In genomic region chr14:56886594-56887513, GRCm38 (mm10) we compare ENCODE assay signal across 8 mouse cellular contexts. TPM values are rescaled to one million over a fixed set of nuclear protein-coding genes. Genes with fewer than 3 reads are reported as not detected.
DNase-seq lines count a peak whose midpoint lies in the region; ATAC-seq and TF ChIP-seq lines count a peak whose summit lies in the region.
"Not testable (repeated sequence)": the region's sequence is repeated elsewhere in the genome, so short reads cannot be mapped to it uniquely, and the experiment has no call there.

TSS of gene Zmym2 (plus strand) at chr14:56886653.

- not testable (repeated sequence) for H3K9me3 ChIP-seq in E14TG2a.4 (ENCODE audit: low read length); forebrain, embryonic 12.5 days; heart, embryonic 16.5 days (replicated peaks; ENCODE audit: control insufficient read depth, low read length); liver, embryonic 15.5 days (replicated peaks); neural tube, embryonic 11.5 days (ENCODE audit: control insufficient read depth, low read length); stomach, embryonic 16.5 days (replicated peaks; ENCODE audit: control insufficient read depth, low read length)

- peak within 1 kb of the TSS; percentile 99 for H3K27ac ChIP-seq in forebrain, embryonic 12.5 days
- peak within 1 kb of the TSS; percentile 99 for H3K27ac ChIP-seq in heart, embryonic 16.5 days (ENCODE audit: low read length)
- peak within 1 kb of the TSS; percentile 93 for H3K27ac ChIP-seq in liver, embryonic 15.5 days (replicated peaks)
- H3K27ac ChIP-seq in neural tube, embryonic 11.5 days (ENCODE audit: low read depth, low read length) = peak within 1 kb of the TSS; percentile 94
- H3K27ac ChIP-seq in stomach, embryonic 16.5 days (ENCODE audit: low read length) = peak within 1 kb of the TSS; percentile 99

- H3K4me2 ChIP-seq in forebrain, embryonic 12.5 days = peak within 1 kb of the TSS; percentile 72
- peak within 1 kb of the TSS; percentile 81 for H3K4me2 ChIP-seq in heart, embryonic 16.5 days (ENCODE audit: low read depth, low read length)
- peak within 1 kb of the TSS; percentile 98 for H3K4me2 ChIP-seq in liver, embryonic 15.5 days
- peak within 1 kb of the TSS; percentile 73 for H3K4me2 ChIP-seq in neural tube, embryonic 11.5 days (ENCODE audit: low read depth)
- peak within 1 kb of the TSS; percentile 81 for H3K4me2 ChIP-seq in stomach, embryonic 16.5 days (ENCODE audit: low read depth, low read length)

- peak; percentile 49 for TF ChIP-seq CTCF in E14TG2a.4 (conservative IDR thresholded peaks at IDR 0.05; ENCODE audit: low read length)

- H3K36me3 ChIP-seq in E14TG2a.4 (ENCODE audit: insufficient read depth, low read length) = peaks cover 31% of the 10 kb centered on the region
- not testable (repeated sequence) for H3K36me3 ChIP-seq in forebrain, embryonic 12.5 days (replicated peaks); liver, embryonic 15.5 days (replicated peaks); neural tube, embryonic 11.5 days (ENCODE audit: control insufficient read depth, insufficient read depth, low read length); stomach, embryonic 16.5 days (ENCODE audit: control insufficient read depth, insufficient read depth, low read length)
- peaks cover 11% of the 10 kb centered on the region; the same call in 1 of the 2 replicates for H3K36me3 ChIP-seq in heart, embryonic 16.5 days (ENCODE audit: control insufficient read depth, insufficient read depth)

- peak; percentile 18; the same call in 1 of the 2 replicates for ATAC-seq in forebrain, embryonic 12.5 days (ENCODE audit: low FRiP score)
- ATAC-seq in heart, embryonic 16.5 days (replicated peaks; ENCODE audit: extremely low read depth, insufficient read depth, low FRiP score) = peak; percentile 73
- ATAC-seq in liver, embryonic 15.5 days (ENCODE audit: insufficient read depth) = peak; percentile 82
- ATAC-seq in neural tube, embryonic 11.5 days (ENCODE audit: insufficient read depth, low FRiP score, low TSS enrichment) = peak; percentile 20; the same call in 1 of the 2 replicates
- peak; percentile 6 for ATAC-seq in stomach, embryonic 16.5 days (ENCODE audit: insufficient read depth, low FRiP score)

- H3K9ac ChIP-seq in forebrain, embryonic 12.5 days = peak within 1 kb of the TSS; percentile 96
- H3K9ac ChIP-seq in heart, embryonic 16.5 days (ENCODE audit: low read length) = peak within 1 kb of the TSS; percentile 97
- H3K9ac ChIP-seq in liver, embryonic 15.5 days = peak within 1 kb of the TSS; percentile 78
- peak within 1 kb of the TSS; percentile 87 for H3K9ac ChIP-seq in neural tube, embryonic 11.5 days (ENCODE audit: low read length)
- H3K9ac ChIP-seq in stomach, embryonic 16.5 days (ENCODE audit: low read length) = peak within 1 kb of the TSS; percentile 95

- peak within 1 kb of the TSS; percentile 91 for H3K4me3 ChIP-seq in E14TG2a.4 (replicated peaks; ENCODE audit: low read length)
- H3K4me3 ChIP-seq in forebrain, embryonic 12.5 days (replicated peaks) = peak within 1 kb of the TSS; percentile 85
- H3K4me3 ChIP-seq in heart, embryonic 16.5 days (ENCODE audit: low read length) = peak within 1 kb of the TSS; percentile 93
- H3K4me3 ChIP-seq in liver, embryonic 15.5 days (replicated peaks) = peak within 1 kb of the TSS; percentile 84
- peak within 1 kb of the TSS; percentile 58 for H3K4me3 ChIP-seq in neural tube, embryonic 11.5 days (ENCODE audit: low read depth, low read length)
- H3K4me3 ChIP-seq in stomach, embryonic 16.5 days (replicated peaks; ENCODE audit: low read length) = peak within 1 kb of the TSS; percentile 85

- peaks cover 29% of the 10 kb centered on the region for H3K4me1 ChIP-seq in E14TG2a.4 (replicated peaks; ENCODE audit: low read depth, low read length)
- peaks cover 25% of the 10 kb centered on the region for H3K4me1 ChIP-seq in forebrain, embryonic 12.5 days
- peaks cover 15% of the 10 kb centered on the region for H3K4me1 ChIP-seq in heart, embryonic 16.5 days (ENCODE audit: control insufficient read depth, insufficient read depth, low read length)
- H3K4me1 ChIP-seq in liver, embryonic 15.5 days (replicated peaks) = peaks cover 23% of the 10 kb centered on the region
- H3K4me1 ChIP-seq in neural tube, embryonic 11.5 days (ENCODE audit: control insufficient read depth, insufficient read depth, low read length) = not testable (repeated sequence)
- peaks cover 12% of the 10 kb centered on the region; the same call in 1 of the 2 replicates for H3K4me1 ChIP-seq in stomach, embryonic 16.5 days (ENCODE audit: control insufficient read depth, insufficient read depth, low read length)

- DNase-seq in c-Kit-positive CD71-positive TER-119-positive erythroid progenitor cells, embryonic 14.5 days (ENCODE audit: low spot score) = peak; percentile 67
- DNase-seq in kidney, postnatal 36 days = peak; percentile 64 to 85
- peak; percentile 82 for DNase-seq in neural tube, embryonic 11.5 days (ENCODE audit: low spot score)

- H3K27me3 ChIP-seq in E14TG2a.4 (ENCODE audit: insufficient read depth, low read length); forebrain, embryonic 12.5 days; heart, embryonic 16.5 days (ENCODE audit: control insufficient read depth, insufficient read depth, low read length); liver, embryonic 15.5 days; neural tube, embryonic 11.5 days (ENCODE audit: control insufficient read depth, insufficient read depth, low read length); stomach, embryonic 16.5 days (ENCODE audit: control insufficient read depth, insufficient read depth, low read length): not testable (repeated sequence)

- under 1% methylated on average over 29 of the region's 87 CpGs for WGBS in forebrain, embryonic 12.5 days
- 1% methylated on average over 38 of the region's 87 CpGs for WGBS in heart, embryonic 16.5 days
- WGBS in liver, embryonic 15.5 days (ENCODE audit: insufficient replicate concordance) = under 1% methylated on average over 55 of the region's 87 CpGs
- under 1% methylated on average over 29 of the region's 87 CpGs for WGBS in neural tube, embryonic 11.5 days
- WGBS in stomach, embryonic 16.5 days = under 1% methylated on average over 50 of the region's 87 CpGs

RNA-seq across cellular contexts. Expression of gene Zmym2, which starts in this region (rescaled TPM):
- 88.2 and 89.5 TPM in 2 replicates for polyA plus RNA-seq in forebrain, embryonic 12.5 days (2016; fragmentation: Nextera tagmentation; extraction: Ambion mirVana)
- polyA plus RNA-seq in heart, embryonic 16.5 days (2015; fragmentation: Nextera tagmentation; extraction: Ambion mirVana) = 28.5 and 31.0 TPM in 2 replicates
- 4.6 and 7.9 TPM in 2 replicates for polyA plus RNA-seq in liver, embryonic 15.5 days (2015; fragmentation: Nextera tagmentation; extraction: Ambion mirVana)
- polyA plus RNA-seq in neural tube, embryonic 11.5 days (2014; fragmentation: Nextera tagmentation; extraction: Ambion mirVana) = 56.7 and 67.9 TPM in 2 replicates
- 40.1 and 40.2 TPM in 2 replicates for polyA plus RNA-seq in stomach, embryonic 16.5 days (2015; fragmentation: Nextera tagmentation; extraction: Ambion mirVana)

Comparison
In these comparisons a context has a peak if more than half of its experiments do, and no peak if none do; other contexts are left out.
1. Peak in every context shown above with its lines: DNase-seq, ATAC-seq, H3K4me3 ChIP-seq and H3K27ac ChIP-seq.
2. ATAC-seq: peak in every context shown above with its lines; median percentile 82 in liver, embryonic 15.5 days; 73 in heart, embryonic 16.5 days; 20 in neural tube, embryonic 11.5 days; 18 in forebrain, embryonic 12.5 days; 6 in stomach, embryonic 16.5 days.